Mouse (Mus musculus) liver, adult (tissue): ENCODE measurements around the gene Arpp19.

Source experiments
- GATA4 ChIP-seq: IDR thresholded peaks from 2 replicates; pipeline ENCODE4 v1.6.1; 2014; ENCODE audit warnings: mild to moderate bottlenecking, low read length; ENCODE audit not compliant: insufficient replicate concordance

Gene Arpp19

GRCm38 (mm10) chr9:75037451-75038356 lies at the start of gene Arpp19:
Gene Arpp19 (plus strand): TSS chr9:75037614.
- no peak for TF ChIP-seq GATA4

- no peak for TF ChIP-seq GATA4
Observed at GRCm38 (mm10) chr9:74988893-74989460, 48.4 kb upstream of the Arpp19 start.

- TF ChIP-seq GATA4: no peak
Observed at GRCm38 (mm10) chr9:74989990-74990389, 47.4 kb upstream of the Arpp19 start.

GRCm38 (mm10) chr9:74994611-74995257 lies 42.7 kb upstream of the Arpp19 start:
- TF ChIP-seq GATA4: no peak

- TF ChIP-seq GATA4: no peak
Observed at GRCm38 (mm10) chr9:74996349-74996748, 41.1 kb upstream of the Arpp19 start.

GRCm38 (mm10) chr9:74997976-74998375 lies 39.4 kb upstream of the Arpp19 start:
- no peak for TF ChIP-seq GATA4

GRCm38 (mm10) chr9:75001006-75001405 lies 36.4 kb upstream of the Arpp19 start:
- TF ChIP-seq GATA4: no peak

GRCm38 (mm10) chr9:75001611-75002204 lies 35.7 kb upstream of the Arpp19 start:
- no peak for TF ChIP-seq GATA4

- TF ChIP-seq GATA4: no peak
Observed at GRCm38 (mm10) chr9:75002262-75002661, 35.2 kb upstream of the Arpp19 start.

GRCm38 (mm10) chr9:75004203-75004602 lies 33.2 kb upstream of the Arpp19 start:
- TF ChIP-seq GATA4: no peak

GRCm38 (mm10) chr9:75016591-75016990 lies 20.8 kb upstream of the Arpp19 start:
- no peak for TF ChIP-seq GATA4

GRCm38 (mm10) chr9:75019181-75019580 lies 18.2 kb upstream of the Arpp19 start:
- no peak for TF ChIP-seq GATA4

- TF ChIP-seq GATA4: no peak
Observed at GRCm38 (mm10) chr9:75019592-75019991, 17.8 kb upstream of the Arpp19 start.

- TF ChIP-seq GATA4: no peak
Observed at GRCm38 (mm10) chr9:75020561-75020960, 16.9 kb upstream of the Arpp19 start.

- no peak for TF ChIP-seq GATA4
Observed at GRCm38 (mm10) chr9:75022546-75022945, 14.9 kb upstream of the Arpp19 start.
